Mouse (Mus musculus) C2C12 (cell line): ENCODE measurements at regions not wholly inside any gene's neighbourhood (a gene's known extent, or its start where the extent isn't known, plus 50 kb on each side); places are given as distances from the start of the nearest gene placed in this dataset.

Experiments used
- H3K27me3 ChIP-seq: one replicate; pipeline ENCODE4 v1.6.1; 2011; ENCODE audit not compliant: control insufficient read depth, insufficient read depth, insufficient read length
- H3K36me3 ChIP-seq: one replicate; pipeline ENCODE4 v1.6.1; 2011; ENCODE audit not compliant: control insufficient read depth, insufficient read depth
- H3K4me3 ChIP-seq: one replicate; pipeline ENCODE4 v1.5.1; 2011; ENCODE audit warnings: mild to moderate bottlenecking, control low read depth; ENCODE audit not compliant: poor library complexity, insufficient read depth, severe bottlenecking
- H3K79me2 ChIP-seq: one replicate; pipeline ENCODE4 v1.6.1; 2011; ENCODE audit not compliant: control insufficient read depth, insufficient read depth
- H3K79me3 ChIP-seq: one replicate; pipeline ENCODE4 v1.6.1; 2011; ENCODE audit warnings: low read depth, control low read depth
- H3ac ChIP-seq: one replicate; pipeline ENCODE3; 2011; ENCODE audit warnings: low read depth; ENCODE audit not compliant: control insufficient read depth, insufficient read length
- CEBPB ChIP-seq: IDR thresholded peaks from one replicate; pipeline ENCODE4 v1.6.1; 2011; ENCODE audit warnings: low read depth, mild to moderate bottlenecking, control low read depth, moderate library complexity
- CTCF ChIP-seq: IDR thresholded peaks from one replicate; pipeline ENCODE4 v1.5.1; 2011; ENCODE audit not compliant: control insufficient read depth, insufficient read depth, insufficient read length
- FOSL1 ChIP-seq: IDR thresholded peaks from one replicate; pipeline ENCODE4 v1.8.0; 2011; ENCODE audit warnings: mild to moderate bottlenecking, low read length; ENCODE audit not compliant: poor library complexity, insufficient read depth, severe bottlenecking
- MAX ChIP-seq: IDR thresholded peaks from one replicate; pipeline ENCODE4 v1.6.1; 2011; ENCODE audit warnings: mild to moderate bottlenecking, control low read depth
- MYOD1 ChIP-seq: IDR thresholded peaks from one replicate; pipeline ENCODE4 v1.6.1; 2011; ENCODE audit warnings: low read depth; ENCODE audit not compliant: control insufficient read depth, insufficient read length
- MYOG ChIP-seq: IDR thresholded peaks from one replicate; pipeline ENCODE4 v1.6.1; 2011; ENCODE audit not compliant: control insufficient read depth, insufficient read length; ENCODE audit errors: extremely low read depth
- USF1 ChIP-seq: IDR thresholded peaks from one replicate; pipeline ENCODE4 v1.6.1; 2011; ENCODE audit warnings: low read depth, mild to moderate bottlenecking, control low read depth, moderate library complexity

DNA sequence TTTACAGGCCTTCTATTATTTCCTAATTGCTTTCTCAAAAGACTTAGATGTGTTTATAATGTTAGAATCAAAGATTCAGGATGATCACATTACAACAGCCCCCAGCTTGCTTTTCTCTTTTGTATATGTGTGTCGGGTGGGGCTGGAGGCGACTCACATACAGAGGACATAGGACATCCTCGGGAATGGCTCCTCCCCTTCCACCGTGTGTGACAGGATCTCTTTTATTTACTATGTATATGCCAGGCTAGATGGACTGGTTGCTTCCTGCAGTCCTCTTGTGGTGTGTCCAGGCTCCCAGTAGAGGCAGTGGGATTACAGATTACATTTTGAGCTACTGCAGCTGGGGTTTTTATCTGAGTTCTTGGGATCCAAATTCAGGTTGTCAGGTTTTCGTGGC lies 155.1 kb upstream of the Lnx1 start:
- Histone ChIP-seq H3ac (no peak overlapping the region), H3K27me3 (no peaks in the 10 kb centered on the region), H3K79me2 (no peaks in the 10 kb centered on the region), H3K79me3 (no peaks in the 10 kb centered on the region), H3K4me3 (no peak overlapping the region), H3K36me3 (no peaks in the 10 kb centered on the region)
- TF ChIP-seq MYOG (no peak), USF1 (no peak), CTCF (no peak), CEBPB (no peak), MYOD1 (no peak), MAX (no peak), FOSL1 (no peak)

DNA sequence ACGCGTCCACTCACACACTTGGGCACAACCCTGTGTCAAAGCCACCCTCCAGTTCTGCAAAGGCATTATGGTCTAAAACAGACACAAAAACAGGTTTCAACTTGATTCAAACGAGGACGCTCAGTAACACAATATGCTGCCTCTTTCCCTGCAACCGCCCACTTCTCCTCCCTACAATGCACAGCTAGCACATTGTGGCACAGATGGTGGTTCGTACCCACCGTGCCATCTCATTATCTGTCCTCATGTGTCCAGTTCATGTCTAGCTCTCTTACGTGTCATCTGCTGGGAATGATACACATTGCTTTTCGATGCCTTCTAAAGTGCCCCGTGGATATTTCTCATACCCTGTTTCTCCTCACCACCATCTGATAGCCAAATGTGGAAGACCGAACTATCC lies 154.4 kb upstream of the Lnx1 start:
- H3K4me3 ChIP-seq = no peak overlapping the region
- no peaks in the 10 kb centered on the region for H3K27me3 ChIP-seq
- TF ChIP-seq FOSL1 (no peak), MYOG (no peak)
- H3K36me3 ChIP-seq = no peaks in the 10 kb centered on the region
- H3K79me3 ChIP-seq = no peaks in the 10 kb centered on the region
- no peaks in the 10 kb centered on the region for H3K79me2 ChIP-seq
- H3ac ChIP-seq = no peak overlapping the region

- Histone ChIP-seq H3K79me2 (no peaks in the 10 kb centered on the region), H3K4me3 (no peak overlapping the region), H3K79me3 (no peaks in the 10 kb centered on the region), H3ac (no peak overlapping the region), H3K27me3 (no peaks in the 10 kb centered on the region), H3K36me3 (no peaks in the 10 kb centered on the region)
- TF ChIP-seq FOSL1 = no peak
- no peak for TF ChIP-seq MYOG
- TF ChIP-seq CTCF = no peak
- TF ChIP-seq USF1 = no peak
Measured at GRCm38 (mm10) chr5:74847824-74848223, 145.1 kb upstream of the Lnx1 start.

DNA sequence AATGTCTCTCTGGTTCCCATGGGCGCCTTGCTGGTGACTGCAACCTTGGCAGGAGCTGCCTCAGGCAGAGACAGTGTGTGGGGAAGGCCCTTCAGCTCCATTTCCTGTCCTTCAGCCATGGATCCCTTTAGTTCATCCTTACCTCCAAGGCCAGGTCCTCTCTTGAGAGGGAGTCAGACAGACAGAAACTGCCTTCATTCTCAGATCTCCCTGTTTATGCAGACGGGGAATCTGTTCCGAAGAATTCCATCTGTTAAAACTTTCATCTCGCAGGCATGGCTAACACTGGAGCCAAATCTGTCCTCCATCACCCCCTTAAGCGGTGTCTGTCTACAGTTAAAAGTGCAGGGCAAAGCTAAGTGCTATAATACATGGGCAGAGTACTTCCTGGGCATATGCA lies 144.0 kb upstream of the Lnx1 start:
- Histone ChIP-seq H3K79me3 (no peaks in the 10 kb centered on the region), H3K4me3 (no peak overlapping the region), H3K27me3 (no peaks in the 10 kb centered on the region), H3K36me3 (no peaks in the 10 kb centered on the region), H3ac (no peak overlapping the region), H3K79me2 (no peaks in the 10 kb centered on the region)
- TF ChIP-seq CEBPB (no peak), MYOG (no peak), CTCF (no peak), USF1 (no peak), FOSL1 (no peak), MAX (no peak), MYOD1 (no peak)

DNA sequence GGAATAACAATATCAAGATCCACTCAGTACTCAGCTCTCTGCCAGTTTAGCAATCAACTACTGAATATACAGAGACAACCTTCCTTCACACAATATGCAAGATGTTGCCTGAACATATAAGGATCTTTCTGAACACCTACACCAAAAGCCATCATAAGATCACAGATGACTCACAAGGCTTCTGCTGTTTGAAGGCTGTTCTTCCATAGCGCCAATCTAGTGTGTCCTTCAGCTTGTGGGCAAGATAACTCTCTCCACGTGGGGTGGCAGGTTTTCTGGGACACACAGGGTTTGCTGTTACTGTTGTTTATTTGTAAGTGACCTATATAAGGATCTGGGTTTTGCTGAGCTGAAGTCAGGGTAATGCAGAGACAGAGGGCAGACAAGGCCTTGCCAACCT lies 131.7 kb upstream of the Lnx1 start:
- Histone ChIP-seq H3ac (no peak overlapping the region), H3K36me3 (no peaks in the 10 kb centered on the region), H3K79me3 (no peaks in the 10 kb centered on the region), H3K79me2 (no peaks in the 10 kb centered on the region), H3K4me3 (no peak overlapping the region), H3K27me3 (no peaks in the 10 kb centered on the region)
- TF ChIP-seq MYOG (no peak), CEBPB (no peak), CTCF (no peak), MYOD1 (no peak), MAX (no peak), USF1 (no peak), FOSL1 (no peak)

- H3K79me2 ChIP-seq = no peaks in the 10 kb centered on the region
- no peak overlapping the region for H3ac ChIP-seq
- no peaks in the 10 kb centered on the region for H3K79me3 ChIP-seq
- H3K4me3 ChIP-seq = no peak overlapping the region
- no peaks in the 10 kb centered on the region for H3K36me3 ChIP-seq
- no peaks in the 10 kb centered on the region for H3K27me3 ChIP-seq
- TF ChIP-seq MYOD1 (no peak), MAX (no peak), CTCF (no peak), MYOG (no peak), CEBPB (no peak), USF1 (no peak), FOSL1 (no peak)
Measured at GRCm38 (mm10) chr5:74833887-74834286, 131.2 kb upstream of the Lnx1 start.

DNA sequence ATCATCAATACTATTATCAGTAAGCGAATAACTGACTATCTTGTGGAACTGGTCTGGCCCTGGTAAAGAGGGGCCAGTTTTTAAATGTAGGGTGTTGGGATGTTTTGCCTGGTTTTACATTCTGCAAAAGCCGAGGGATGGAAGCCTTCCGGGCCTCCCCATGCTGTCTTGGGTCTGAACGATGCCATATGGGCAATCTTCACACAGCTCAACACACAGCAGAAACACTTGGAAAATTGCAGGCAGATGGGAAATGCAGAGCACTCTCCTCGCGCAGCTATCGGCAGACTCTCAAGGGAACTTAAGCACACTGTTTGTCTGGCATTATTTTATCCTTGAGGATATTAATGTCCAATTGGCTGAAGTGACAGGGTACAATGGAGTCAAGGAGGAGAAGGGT lies 129.3 kb upstream of the Lnx1 start:
- TF ChIP-seq CTCF = no peak
- no peak for TF ChIP-seq CEBPB
- no peak for TF ChIP-seq MAX
- no peak for TF ChIP-seq MYOD1
- no peak for TF ChIP-seq USF1
- H3ac ChIP-seq = no peak overlapping the region
- H3K79me3 ChIP-seq = no peaks in the 10 kb centered on the region
- H3K4me3 ChIP-seq = no peak overlapping the region
- H3K27me3 ChIP-seq = no peaks in the 10 kb centered on the region
- no peaks in the 10 kb centered on the region for H3K79me2 ChIP-seq
- no peaks in the 10 kb centered on the region for H3K36me3 ChIP-seq
